Mouse (Mus musculus): Measurements from ENCODE around the gene Srp72. TPM values are rescaled to one million over a fixed set of nuclear protein-coding genes. Genes with fewer than 3 reads are reported as not detected.
"Not testable (repeated sequence)": the region's sequence is repeated elsewhere in the genome, so short reads cannot be mapped to it uniquely, and the experiment has no call there.

Srp72 gene
- total RNA-seq, 2 experiments from 2014 or later: 84.2 to 86.6 TPM

- DNase-seq (ENCODE audit: low spot score in 2 of 2): no peak
Observed at GRCm38 (mm10) chr5:76959587-76959986, 14.9 kb upstream of the Srp72 start.

- no peak for DNase-seq (ENCODE audit: low spot score in 2 of 2)
Observed at GRCm38 (mm10) chr5:76962545-76962944, 11.9 kb upstream of the Srp72 start.

- DNase-seq (ENCODE audit: low spot score in 2 of 2): no peak
Observed at GRCm38 (mm10) chr5:76964651-76965050, 9.8 kb upstream of the Srp72 start.

- DNase-seq (ENCODE audit: low spot score in 2 of 2): no peak
Observed at GRCm38 (mm10) chr5:76969250-76969649, 5.2 kb upstream of the Srp72 start.

GRCm38 (mm10) chr5:76971115-76971514, 3.4 kb upstream of the Srp72 start:
- DNase-seq (ENCODE audit: low spot score in 2 of 2): not testable (repeated sequence)

GRCm38 (mm10) chr5:76973488-76973887, 995 bp upstream of the Srp72 start:
- no peak for DNase-seq (ENCODE audit: low spot score in 2 of 2)

- no peak for DNase-seq (ENCODE audit: low spot score in 2 of 2)
Observed at GRCm38 (mm10) chr5:76974207-76974553, 303 bp upstream of the Srp72 start.

GRCm38 (mm10) chr5:76975736-76976135, 1.3 kb downstream of the Srp72 start:
- DNase-seq (ENCODE audit: low spot score in 2 of 2): no peak

- DNase-seq (ENCODE audit: low spot score in 2 of 2): no peak
Observed at GRCm38 (mm10) chr5:76984015-76984414, 9.5 kb downstream of the Srp72 start.

- no peak for DNase-seq (ENCODE audit: low spot score in 2 of 2)
Observed at GRCm38 (mm10) chr5:76990789-76991188, 16.3 kb downstream of the Srp72 start.

GRCm38 (mm10) chr5:76993174-76993814, 18.8 kb downstream of the Srp72 start:
- DNase-seq (ENCODE audit: low spot score in 2 of 2): no peak

GRCm38 (mm10) chr5:76998416-76998815, 23.9 kb downstream of the Srp72 start:
- DNase-seq (ENCODE audit: low spot score in 2 of 2): no peak

- DNase-seq (ENCODE audit: low spot score in 2 of 2): no peak
Observed at GRCm38 (mm10) chr5:77001192-77001591, 26.7 kb downstream of the Srp72 start.

- no peak for DNase-seq (ENCODE audit: low spot score in 2 of 2)
Observed at GRCm38 (mm10) chr5:77004051-77004821, 29.8 kb downstream of the Srp72 start, which contains the start of gene Arl9. TSS of gene Arl9 (plus strand) at chr5:77004055.

GRCm38 (mm10) chr5:77010352-77010751, 35.9 kb downstream of the Srp72 start:
- no peak for DNase-seq (ENCODE audit: low spot score in 2 of 2)

- DNase-seq (ENCODE audit: low spot score in 2 of 2): no peak
Observed at GRCm38 (mm10) chr5:77011082-77011481, 36.6 kb downstream of the Srp72 start.

- no peak for DNase-seq (ENCODE audit: low spot score in 2 of 2)
Observed at GRCm38 (mm10) chr5:77013171-77013570, 38.7 kb downstream of the Srp72 start.

GRCm38 (mm10) chr5:77015544-77016482, 41.3 kb downstream of the Srp72 start, which contains the start of gene Thegl:
TSS of gene Thegl (plus strand) at chr5:77016023.
- DNase-seq (ENCODE audit: low spot score in 2 of 2): peak; percentile 68 to 78

GRCm38 (mm10) chr5:77028034-77028433, 53.6 kb downstream of the Srp72 start:
- DNase-seq (ENCODE audit: low spot score in 2 of 2): no peak

- DNase-seq (ENCODE audit: low spot score in 2 of 2): peak in 1 of 2 experiments; percentile 44
Observed at GRCm38 (mm10) chr5:77029735-77030134, 55.3 kb downstream of the Srp72 start.

GRCm38 (mm10) chr5:77035101-77035500, 60.6 kb downstream of the Srp72 start:
- not testable (repeated sequence) for DNase-seq (ENCODE audit: low spot score in 2 of 2)
